Mouse (Mus musculus) brain, embryonic 14.5 days (tissue): ENCODE results near the gene Atxn1.

Experiments used
- CTCF ChIP-seq: fragments of 200-500 bp; IDR thresholded peaks from 2 replicates; pipeline ENCODE4 v1.5.1; 2012; ENCODE audit warnings: inconsistent platforms, mild to moderate bottlenecking, moderate library complexity, borderline replicate concordance; ENCODE audit not compliant: insufficient read depth, insufficient read length; ENCODE audit errors: extremely low read depth
- POLR2A ChIP-seq: fragments of 200-500 bp; IDR thresholded peaks from 2 replicates; pipeline ENCODE4 v1.6.1; 2012; ENCODE audit warnings: mild to moderate bottlenecking, inconsistent platforms, borderline replicate concordance; ENCODE audit not compliant: poor library complexity, insufficient read depth, insufficient read length, severe bottlenecking; ENCODE audit errors: extremely low read depth

DNA sequence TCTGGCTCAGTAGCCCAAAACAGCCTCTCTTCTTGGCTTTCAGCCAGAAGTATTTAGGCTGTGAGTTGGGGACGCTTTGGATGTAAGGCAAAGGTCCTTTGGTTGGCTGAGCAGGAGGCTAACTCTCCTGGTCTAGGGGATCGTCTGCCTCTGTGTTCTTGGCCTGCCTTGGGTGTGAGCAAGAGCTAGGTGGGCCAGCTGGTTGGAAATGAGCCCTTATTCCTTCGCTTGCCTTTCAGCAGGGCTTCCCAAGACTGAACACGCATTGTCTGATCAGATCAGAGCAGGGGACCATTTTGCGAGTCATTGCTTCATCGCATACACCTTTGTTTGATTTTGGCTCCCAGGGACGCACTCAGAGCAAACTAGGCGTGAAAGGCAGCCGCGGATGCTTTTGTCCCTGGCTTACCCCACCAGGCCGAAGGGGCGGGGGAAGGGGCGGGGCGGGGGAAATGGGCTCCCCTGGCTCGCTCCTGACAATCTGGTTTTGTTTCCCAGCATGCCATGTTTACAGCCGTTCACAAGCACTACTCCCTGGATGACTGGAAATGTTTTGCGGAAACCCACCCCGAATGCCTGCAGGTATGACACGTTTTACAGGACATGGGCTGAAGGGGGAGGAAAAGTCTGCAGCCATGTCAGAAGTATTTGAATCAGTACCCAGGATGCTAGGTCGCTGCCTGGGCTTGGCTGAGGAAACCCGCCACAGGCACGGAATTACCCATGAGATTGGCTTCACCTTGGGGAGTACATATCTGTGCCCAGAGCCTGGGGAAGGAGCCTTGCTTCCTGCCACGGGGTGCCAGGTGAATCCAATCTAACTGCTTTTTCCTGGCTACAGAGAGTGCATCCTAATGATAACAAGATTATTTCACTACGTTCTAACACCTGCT, 448.1 kb downstream of the Atxn1 start:
- TF ChIP-seq POLR2A (no peak), CTCF (no peak)
